Mouse (Mus musculus) embryo, embryonic 9.5 days (tissue): ENCODE measurements around the gene Mcur1.

Experiments
- DNase-seq: peaks from one replicate; pipeline ENCODE4 v3.0.0-alpha.2; 2017; ENCODE audit errors: extremely low spot score

Mcur1 gene

DNA sequence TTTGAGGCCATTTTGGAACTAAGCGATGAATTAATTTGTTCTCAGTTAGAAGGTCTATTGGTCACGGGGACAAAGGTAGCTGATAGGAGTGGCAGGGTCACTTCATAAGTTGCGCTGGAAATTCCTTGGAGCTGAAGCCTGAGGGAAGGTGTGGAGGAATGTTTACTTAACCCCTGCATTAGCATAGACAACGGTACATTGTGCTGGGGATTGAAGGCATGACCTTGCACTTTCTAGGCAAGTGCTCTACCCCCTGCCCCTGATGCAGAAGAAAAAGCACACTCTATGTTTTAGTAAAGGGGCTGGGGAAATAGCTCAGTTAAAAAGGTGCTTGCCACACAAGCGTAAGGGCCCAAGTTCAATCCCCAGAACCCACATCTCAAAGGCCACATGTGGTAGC lies 33.7 kb downstream of the Mcur1 start:
- no peak for DNase-seq

DNA sequence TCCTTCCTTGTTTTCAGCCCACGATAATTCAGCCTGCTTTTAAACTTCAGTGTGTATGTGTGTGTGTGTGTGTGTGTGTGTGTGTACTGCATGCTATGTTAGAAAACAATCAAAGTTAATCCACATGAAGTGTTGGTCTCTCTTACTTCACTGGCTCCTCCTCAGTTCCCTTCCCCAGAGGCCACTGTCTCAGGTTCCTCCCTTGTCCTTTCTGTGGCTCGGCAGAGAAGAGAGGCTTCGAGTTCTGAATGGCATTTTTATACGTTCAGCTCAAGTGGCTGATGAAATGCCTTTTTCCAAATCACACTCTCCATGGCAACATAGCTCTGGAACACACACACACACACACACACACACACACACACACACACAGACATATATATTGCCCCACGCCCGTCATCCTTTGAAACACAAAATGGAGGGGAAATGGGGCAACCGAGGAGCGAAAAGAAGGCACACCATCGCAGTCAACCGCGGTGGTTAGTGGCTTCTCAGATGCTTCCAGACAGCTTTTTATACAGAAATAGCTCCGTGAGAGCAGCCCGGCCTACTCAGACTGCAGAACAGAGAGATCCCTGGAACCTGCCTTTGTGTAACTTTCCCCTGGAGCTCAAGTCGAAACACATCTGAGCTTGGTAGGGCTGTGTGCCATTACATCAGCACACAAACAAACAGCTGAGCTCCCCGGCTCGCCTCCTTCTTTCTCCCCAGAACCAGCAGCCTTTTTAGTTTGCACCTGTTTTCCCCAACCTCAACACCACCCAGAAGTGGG lies 34.4 kb downstream of the Mcur1 start:
- DNase-seq: no peak

DNA sequence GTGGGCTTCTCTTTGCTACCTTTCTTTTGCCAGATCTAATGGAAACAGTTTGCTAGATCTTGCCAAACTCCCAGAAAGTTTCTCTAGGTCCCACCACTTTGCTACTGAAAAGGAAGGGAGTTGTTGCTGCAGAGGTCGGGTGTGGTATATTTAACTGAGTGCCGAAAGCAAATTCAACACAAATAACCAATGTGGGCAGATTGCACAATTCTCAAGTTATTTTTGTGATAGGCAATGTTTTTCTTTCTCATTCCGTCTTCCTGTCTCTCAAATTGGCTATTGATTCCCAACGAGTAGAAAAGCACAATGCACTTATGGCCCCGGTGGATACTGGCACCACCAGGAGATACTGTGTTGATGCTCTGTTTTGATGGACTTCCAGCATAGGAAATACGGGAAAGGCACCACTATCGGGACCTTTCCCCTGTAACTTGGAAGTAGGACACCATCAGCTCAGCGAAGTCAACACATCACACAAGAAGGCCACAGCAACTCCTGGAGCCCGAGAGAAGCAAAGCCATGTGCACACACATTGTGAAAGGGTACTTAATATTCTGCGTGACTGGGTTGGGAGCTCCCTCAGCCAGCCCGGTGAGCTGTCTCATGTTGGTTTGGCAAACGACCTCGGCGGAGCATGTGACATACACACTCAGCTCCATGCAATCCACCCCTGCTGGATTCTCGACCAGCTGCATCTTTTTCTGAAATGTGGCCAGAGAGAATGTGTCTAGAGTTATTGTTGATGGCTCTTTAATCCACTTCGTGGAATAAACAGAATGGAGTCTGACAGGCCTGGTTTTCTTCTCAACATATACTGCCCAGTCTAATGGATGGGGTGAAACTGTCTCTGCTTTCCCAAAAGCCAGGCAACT lies 35.3 kb downstream of the Mcur1 start:
- DNase-seq: no peak

- no peak for DNase-seq
Observed at GRCm38 (mm10) chr13:43523906-43524480, 36.0 kb downstream of the Mcur1 start.

DNA sequence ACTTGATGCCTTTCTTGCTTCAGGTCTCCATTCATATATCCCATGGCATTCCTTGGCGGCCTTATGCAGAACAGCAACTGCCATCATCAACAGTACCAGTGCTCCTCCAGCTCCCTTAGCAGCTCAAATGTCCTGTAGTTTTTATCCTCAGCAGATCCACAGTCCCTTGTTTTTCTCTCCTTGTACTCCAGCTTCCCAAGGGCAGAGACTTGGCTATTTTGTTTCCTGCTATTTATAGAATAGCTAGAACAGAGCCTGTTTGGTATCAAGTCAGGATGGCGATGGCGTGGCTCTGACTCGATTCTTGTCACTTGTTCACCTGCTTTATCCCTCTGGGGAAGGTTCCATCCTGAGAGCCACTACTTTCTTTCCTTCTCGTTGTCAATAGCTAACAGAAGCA lies 38.1 kb downstream of the Mcur1 start:
- DNase-seq: no peak

DNA sequence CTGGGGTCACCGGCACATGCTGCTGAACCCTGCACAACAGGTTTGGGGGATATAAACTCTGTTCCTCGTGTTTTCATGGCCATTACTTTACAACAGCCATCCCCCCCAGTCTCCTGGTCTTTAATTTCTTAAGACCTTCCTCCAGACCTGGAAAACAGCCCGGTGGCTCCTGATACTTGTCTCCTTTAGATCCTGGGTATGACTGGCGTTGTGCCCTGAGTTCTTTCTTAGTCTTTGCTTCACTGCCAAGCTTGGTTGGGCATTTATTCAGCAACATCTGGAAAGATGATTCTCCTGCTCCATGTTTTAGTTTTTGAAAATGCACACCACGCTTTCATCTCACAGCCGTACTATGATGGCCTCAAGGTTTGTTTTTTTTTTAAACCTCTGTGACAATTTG lies 40.7 kb downstream of the Mcur1 start:
- DNase-seq: no peak

DNA sequence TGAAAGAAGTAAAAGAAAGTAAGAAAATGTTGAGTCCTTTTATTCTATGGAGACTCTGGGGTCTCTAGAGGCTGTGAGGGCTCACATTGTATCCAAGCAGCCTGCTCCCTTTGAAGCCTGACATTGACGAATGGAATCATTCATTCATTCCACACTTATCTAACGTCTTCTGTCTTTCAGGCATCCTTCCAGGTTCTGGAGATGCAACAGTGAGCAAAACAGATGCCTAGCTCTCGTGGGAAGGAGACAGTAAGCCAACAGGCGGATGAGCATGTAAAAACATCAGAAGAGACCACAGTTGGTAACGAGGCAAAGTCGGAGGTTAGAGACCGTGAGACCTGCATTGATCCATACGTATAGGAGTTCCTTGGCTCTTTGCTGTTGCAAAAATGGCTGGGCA lies 42.6 kb downstream of the Mcur1 start:
- DNase-seq: no peak

GRCm38 (mm10) chr13:43516931-43517330 lies 43.1 kb downstream of the Mcur1 start:
- DNase-seq: no peak

- no peak for DNase-seq
Observed at GRCm38 (mm10) chr13:43516119-43516518, 43.9 kb downstream of the Mcur1 start.

DNA sequence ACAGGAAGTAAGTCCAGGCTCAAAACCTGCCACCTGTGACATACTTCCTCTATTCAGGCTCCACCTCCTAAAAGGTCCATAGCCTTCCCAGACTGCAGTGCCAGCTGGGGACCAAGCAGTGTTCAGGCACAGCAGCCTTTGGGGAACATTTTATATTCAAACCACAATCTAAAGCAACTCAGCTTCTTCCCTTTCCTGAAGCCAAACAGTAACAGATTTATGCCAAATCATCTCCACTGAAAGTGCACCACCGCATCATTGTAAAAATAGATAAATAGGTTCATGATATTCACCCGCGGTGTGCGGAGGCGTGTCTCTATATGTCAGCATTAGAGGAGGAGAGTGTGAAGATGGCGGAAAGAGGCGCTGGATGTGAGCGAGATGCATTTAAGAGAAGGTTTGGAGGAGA lies 45.0 kb downstream of the Mcur1 start:
- DNase-seq: no peak

DNA sequence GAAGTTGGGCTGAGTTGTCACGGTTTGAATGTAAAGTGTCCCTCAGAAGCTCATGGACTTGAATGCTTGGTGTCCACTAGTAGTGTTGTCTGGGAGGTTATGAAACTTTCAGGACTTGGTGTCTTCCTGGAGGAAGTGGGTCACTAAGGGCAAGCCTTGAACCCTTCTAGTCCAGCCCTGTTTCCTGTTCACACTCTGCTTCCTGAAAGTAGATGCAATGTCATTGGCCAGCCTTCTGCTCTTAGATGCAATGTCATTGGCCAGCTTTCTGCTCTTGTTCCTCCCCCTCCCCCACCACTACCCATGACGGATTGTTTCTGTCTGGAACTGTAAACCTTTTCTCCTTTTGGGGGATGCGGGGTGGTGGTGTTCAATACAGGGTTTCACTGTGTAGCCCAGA lies 47.3 kb downstream of the Mcur1 start:
- no peak for DNase-seq

GRCm38 (mm10) chr13:43505798-43506197 lies 54.2 kb downstream of the Mcur1 start:
- no peak for DNase-seq

DNA sequence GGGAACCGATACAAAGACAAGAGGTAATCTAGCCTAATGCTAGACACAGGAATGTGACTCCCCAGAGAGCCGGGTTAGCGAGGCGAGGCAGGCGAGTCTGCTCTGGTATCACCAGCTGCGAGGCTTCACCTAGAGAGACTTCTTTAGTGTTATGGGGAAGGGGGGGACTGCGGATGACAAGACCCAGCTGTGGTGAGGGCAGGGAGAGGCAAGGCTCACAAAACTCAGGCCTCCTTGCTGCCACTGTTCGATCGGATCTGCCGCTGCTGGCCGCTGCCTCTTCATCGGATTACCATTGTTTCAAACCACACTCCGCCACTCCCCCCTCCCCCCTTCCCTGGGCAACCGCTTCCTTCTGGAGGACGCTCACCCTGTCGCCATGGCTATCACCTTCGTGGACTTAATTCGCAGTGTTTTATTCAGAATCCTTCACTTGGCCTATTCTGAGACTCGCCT lies 56.6 kb downstream of the Mcur1 start:
- peak; percentile 79 for DNase-seq

DNA sequence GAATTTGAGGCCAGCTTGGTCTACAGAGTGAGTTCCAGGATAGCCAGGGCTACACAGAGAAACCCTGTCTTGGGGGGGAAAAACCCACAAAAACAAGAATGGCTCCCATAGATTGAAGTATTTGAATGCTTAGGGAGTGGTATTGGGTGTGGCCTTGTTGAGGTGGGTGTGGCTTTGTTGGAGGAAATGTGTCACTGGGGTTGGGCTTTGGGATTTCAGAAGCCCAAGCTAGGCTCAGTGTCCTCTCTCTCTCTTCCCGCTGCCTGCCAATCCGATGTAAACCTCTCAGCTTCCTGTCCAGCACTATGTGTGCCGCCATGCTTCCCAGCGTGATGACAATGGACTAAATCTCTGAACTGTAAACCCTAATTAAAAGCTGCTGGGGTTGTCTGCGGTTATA lies 58.4 kb downstream of the Mcur1 start:
- no peak for DNase-seq

DNA sequence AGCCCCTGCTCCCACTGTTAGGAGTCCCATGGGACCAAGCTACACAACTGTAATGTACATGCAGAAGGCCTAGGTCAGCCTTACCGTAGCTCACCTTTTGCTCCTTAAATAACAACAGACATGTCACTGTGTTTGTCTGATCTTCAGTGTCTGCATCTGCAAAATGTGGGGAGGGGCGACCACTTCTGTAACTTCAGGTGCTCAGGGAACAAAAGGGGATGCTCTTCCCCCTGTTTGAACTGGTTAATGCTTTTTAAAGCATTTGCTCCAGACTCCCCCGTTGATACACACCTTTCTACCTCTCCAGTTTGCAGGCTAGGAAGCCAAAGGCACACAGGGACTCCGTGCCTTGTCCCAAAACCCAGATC lies 59.5 kb downstream of the Mcur1 start:
- DNase-seq: no peak

DNA sequence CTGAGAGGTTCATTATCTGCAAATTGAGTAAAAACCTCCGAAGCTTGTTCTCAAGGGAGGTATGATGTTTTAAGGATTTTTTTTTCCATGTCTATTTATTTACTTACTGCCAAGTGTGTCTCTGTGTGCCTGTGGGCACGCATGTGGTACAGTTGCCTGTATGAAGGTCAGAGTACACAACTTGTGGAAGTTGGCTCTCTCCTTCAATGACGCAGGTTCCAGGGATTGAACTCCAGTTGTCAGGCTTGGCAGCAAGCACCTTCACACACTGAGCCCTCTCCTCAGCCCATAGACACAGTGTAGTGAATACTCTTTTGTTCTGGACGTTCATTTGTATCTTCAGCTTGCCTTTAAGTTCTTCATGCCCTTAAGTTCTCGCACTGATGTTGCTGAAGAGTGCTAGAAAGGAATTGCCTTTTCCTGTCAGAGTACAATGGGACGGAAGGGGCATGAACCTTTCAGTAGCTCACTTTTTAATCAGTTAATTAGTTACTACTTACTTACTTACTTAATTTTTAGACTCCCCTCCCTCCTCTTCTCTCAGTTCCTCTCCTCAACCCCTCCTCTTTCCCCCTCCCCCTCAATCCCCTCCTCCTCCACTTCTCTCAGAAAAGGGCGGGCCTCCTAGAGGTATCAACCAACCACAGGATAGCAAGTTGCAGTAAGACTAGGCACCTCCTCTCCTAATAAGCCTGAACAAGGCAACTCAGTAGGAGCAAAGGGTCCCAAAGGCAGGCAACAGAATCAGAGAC lies 60.1 kb downstream of the Mcur1 start:
- no peak for DNase-seq

- no peak for DNase-seq
Observed at GRCm38 (mm10) chr13:43498849-43499248, 61.1 kb downstream of the Mcur1 start.

DNA sequence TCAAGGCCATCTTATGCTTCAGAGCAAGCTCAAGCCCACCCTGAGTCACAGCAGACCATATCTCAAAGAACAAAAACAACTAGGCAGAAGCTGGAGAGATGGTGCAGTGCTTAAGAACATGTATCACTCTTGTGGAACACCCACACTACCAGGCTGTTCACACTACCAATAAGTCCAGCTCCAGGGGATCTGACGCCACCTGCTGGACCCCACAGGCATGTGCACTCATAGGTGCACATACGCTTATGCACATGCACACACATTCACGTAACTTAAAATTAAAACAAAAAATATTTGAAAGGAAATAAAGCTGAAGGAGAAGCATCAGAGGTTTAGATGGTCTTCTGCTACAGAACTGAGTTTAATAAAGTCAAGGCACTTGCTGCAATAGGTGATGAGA lies 62.2 kb downstream of the Mcur1 start:
- DNase-seq: no peak

DNA sequence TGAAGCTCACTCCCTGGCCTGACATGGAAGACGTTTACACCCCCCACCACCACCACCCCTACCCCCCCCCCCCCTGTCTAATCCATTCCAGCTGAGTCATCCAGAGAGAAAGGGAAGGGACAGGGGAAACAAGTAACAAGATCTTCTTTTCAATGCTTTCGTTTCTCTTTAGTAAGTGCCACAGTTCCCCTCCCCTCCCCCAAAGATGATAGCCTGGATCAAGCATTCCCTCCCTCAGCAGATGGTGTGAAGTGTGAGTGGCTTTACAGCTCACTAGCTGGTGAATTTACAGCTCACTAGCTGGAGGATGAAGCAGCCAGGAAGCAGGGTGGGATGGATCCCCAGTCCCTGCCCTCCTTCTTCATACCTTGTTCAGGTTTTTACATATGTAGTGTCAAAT lies 63.3 kb downstream of the Mcur1 start:
- peak; percentile 14 for DNase-seq

- DNase-seq: no peak
Observed at GRCm38 (mm10) chr13:43495645-43496044, 64.3 kb downstream of the Mcur1 start.

GRCm38 (mm10) chr13:43493725-43494124 lies 66.3 kb downstream of the Mcur1 start:
- DNase-seq: no peak

DNA sequence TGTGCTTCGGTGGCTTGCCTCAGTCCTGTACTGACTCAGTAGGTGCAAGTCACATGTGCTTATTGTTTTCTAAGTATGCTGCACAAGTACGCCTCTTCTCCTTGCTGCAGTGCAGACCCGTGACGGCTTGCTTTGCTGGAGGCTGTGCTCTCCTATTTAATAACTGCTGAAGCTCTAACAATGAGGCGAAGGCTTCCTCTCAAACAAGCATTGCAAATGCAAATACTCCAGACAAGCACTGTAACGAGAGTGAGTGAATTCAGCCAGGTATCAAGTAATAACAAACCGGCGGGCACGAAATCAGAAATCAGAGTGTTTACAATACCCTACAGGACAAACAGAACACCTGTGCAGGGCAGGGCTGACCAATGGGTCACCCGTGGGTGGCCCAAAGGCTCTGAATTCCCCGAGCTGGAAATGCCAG lies 66.9 kb downstream of the Mcur1 start:
- no peak for DNase-seq
